ENCODE assay signal across 8 mouse cellular contexts in the genomic region with DNA sequence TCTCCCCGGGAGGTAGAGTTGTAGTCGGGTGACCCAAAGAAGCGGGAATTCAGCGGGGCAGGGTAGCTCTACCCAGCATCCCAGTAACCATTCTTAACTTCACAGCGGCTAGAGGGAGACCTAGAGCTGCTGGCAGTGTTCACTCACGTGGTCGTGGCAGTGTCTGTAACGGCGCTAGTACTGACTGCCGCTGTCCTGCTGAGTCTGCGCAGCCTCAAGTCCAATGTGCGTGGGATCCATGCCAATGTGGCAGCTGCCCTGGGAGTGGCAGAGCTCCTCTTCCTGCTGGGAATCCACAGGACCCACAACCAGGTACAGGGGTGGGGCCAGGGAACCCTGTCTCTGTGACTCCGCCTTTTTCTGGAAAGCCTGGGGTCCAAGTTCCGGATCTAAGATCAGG. TPM values are rescaled to one million over a fixed set of nuclear protein-coding genes. Genes with fewer than 3 reads are reported as not detected.
A peak's percentile ranks its signal among the peaks of the same experiment; 100 is the strongest.
DNase-seq lines count a peak whose midpoint lies in the region; ATAC-seq lines count a peak whose summit lies in the region.

No protein-coding gene starts in this region.

- 0 out of 2 replicates have a peak, but pooled peaks cover 3% of the 10 kb centered on the region for H3K27me3 ChIP-seq in midbrain, embryonic 12.5 days
- H3K27me3 ChIP-seq in midbrain, embryonic 15.5 days (replicated peaks) = no peaks in the 10 kb centered on the region
- H3K27me3 ChIP-seq in embryonic facial prominence, embryonic 13.5 days = peaks cover 20% of the 10 kb centered on the region
- H3K27me3 ChIP-seq in heart, embryonic 14.5 days (ENCODE audit: control insufficient read depth, insufficient read depth, low read length) = peaks cover 19% of the 10 kb centered on the region; the same call in 1 of the 2 replicates
- peaks cover 2% of the 10 kb centered on the region; the same call in 1 of the 2 replicates for H3K27me3 ChIP-seq in liver, embryonic 16.5 days (ENCODE audit: control insufficient read depth, insufficient read depth, low read depth, low read length)

- no peaks in the 10 kb centered on the region for H3K9me3 ChIP-seq in midbrain, embryonic 12.5 days
- no peaks in the 10 kb centered on the region for H3K9me3 ChIP-seq in midbrain, embryonic 15.5 days
- H3K9me3 ChIP-seq in embryonic facial prominence, embryonic 13.5 days = no peaks in the 10 kb centered on the region
- no peaks in the 10 kb centered on the region for H3K9me3 ChIP-seq in heart, embryonic 14.5 days (ENCODE audit: control insufficient read depth, low read length)
- no peaks in the 10 kb centered on the region for H3K9me3 ChIP-seq in liver, embryonic 16.5 days (replicated peaks; ENCODE audit: control insufficient read depth, low read length)

- H3K9ac ChIP-seq in midbrain, embryonic 12.5 days (replicated peaks) = 0 out of 2 replicates have a peak overlapping the region, but pooled peaks have one; percentile 2
- no peak overlapping the region for H3K9ac ChIP-seq in midbrain, embryonic 15.5 days
- 0 out of 2 replicates have a peak overlapping the region, but pooled peaks have one; percentile 27 for H3K9ac ChIP-seq in embryonic facial prominence, embryonic 13.5 days
- H3K9ac ChIP-seq in heart, embryonic 14.5 days (ENCODE audit: low read length) = peak overlapping the region; percentile 34
- H3K9ac ChIP-seq in liver, embryonic 16.5 days (ENCODE audit: low read depth, low read length) = no peak overlapping the region

- H3K4me1 ChIP-seq in midbrain, embryonic 12.5 days = no peaks in the 10 kb centered on the region
- H3K4me1 ChIP-seq in midbrain, embryonic 15.5 days = no peaks in the 10 kb centered on the region
- H3K4me1 ChIP-seq in embryonic facial prominence, embryonic 13.5 days = peaks cover 9% of the 10 kb centered on the region; the same call in 1 of the 2 replicates
- peaks cover 4% of the 10 kb centered on the region in 2 experiments; a peak in 1 of 4 replicates for H3K4me1 ChIP-seq in heart, embryonic 14.5 days (ENCODE audit: control insufficient read depth in 2 of 2, insufficient read depth in 2 of 2, low read length in 2 of 2)
- peaks cover 2% of the 10 kb centered on the region for H3K4me1 ChIP-seq in liver, embryonic 16.5 days (ENCODE audit: control insufficient read depth, low read depth, low read length)

- no peak overlapping the region for H3K27ac ChIP-seq in midbrain, embryonic 12.5 days (replicated peaks)
- H3K27ac ChIP-seq in midbrain, embryonic 15.5 days = no peak overlapping the region
- no peak overlapping the region for H3K27ac ChIP-seq in embryonic facial prominence, embryonic 13.5 days
- no peak overlapping the region for H3K27ac ChIP-seq in heart, embryonic 14.5 days (replicated peaks in 1 of 2; ENCODE audit: control insufficient read depth in 1 of 2, insufficient read depth in 1 of 2, low read depth in 2 of 2, low read length in 2 of 2)
- H3K27ac ChIP-seq in liver, embryonic 16.5 days (ENCODE audit: low read length) = no peak overlapping the region

- H3K4me2 ChIP-seq in midbrain, embryonic 12.5 days (replicated peaks) = no peak overlapping the region
- H3K4me2 ChIP-seq in midbrain, embryonic 15.5 days = no peak overlapping the region
- peak overlapping the region; percentile 46 for H3K4me2 ChIP-seq in embryonic facial prominence, embryonic 13.5 days
- peak overlapping the region; percentile 47 for H3K4me2 ChIP-seq in heart, embryonic 14.5 days (ENCODE audit: low read length)
- H3K4me2 ChIP-seq in liver, embryonic 16.5 days (ENCODE audit: low read depth, low read length) = 0 out of 2 replicates have a peak overlapping the region, but pooled peaks have one; percentile 24

- peak; percentile 87 for DNase-seq in kidney, postnatal 14 days
- peak; percentile 73 for DNase-seq in right cerebral cortex, postnatal 14 days
- no peak for DNase-seq in ovary, postnatal 14 days (ENCODE audit: low spot score)

- H3K4me3 ChIP-seq in midbrain, embryonic 12.5 days = no peak overlapping the region
- no peak overlapping the region for H3K4me3 ChIP-seq in midbrain, embryonic 15.5 days
- H3K4me3 ChIP-seq in embryonic facial prominence, embryonic 13.5 days = peak overlapping the region; percentile 16; the same call in 1 of the 2 replicates
- peak overlapping the region in 1 of 2 experiments; percentile 4; a peak in 1 of 4 replicates for H3K4me3 ChIP-seq in heart, embryonic 14.5 days (ENCODE audit: control insufficient read depth in 1 of 2, insufficient read depth in 1 of 2, low read depth in 1 of 2, low read length in 2 of 2)
- no peak overlapping the region for H3K4me3 ChIP-seq in liver, embryonic 16.5 days (ENCODE audit: low read depth, low read length)

- no peak for ATAC-seq in midbrain, embryonic 12.5 days (ENCODE audit: low FRiP score, low read depth)
- ATAC-seq in midbrain, embryonic 15.5 days (replicated peaks) = no peak; the same call in 1 of the 2 replicates
- ATAC-seq in embryonic facial prominence, embryonic 13.5 days (ENCODE audit: insufficient number of reproducible peaks, insufficient read depth, low FRiP score, low TSS enrichment, low read depth) = no peak
- 0 out of 2 replicates have a peak, but pooled peaks have one; percentile 8 for ATAC-seq in heart, embryonic 14.5 days (ENCODE audit: insufficient number of reproducible peaks, insufficient read depth, low FRiP score, low read depth)
- ATAC-seq in liver, embryonic 16.5 days (ENCODE audit: low read depth) = peak; percentile 48

- 19% methylated on average over 14 of the region's 14 CpGs for WGBS in midbrain, embryonic 12.5 days
- WGBS in midbrain, embryonic 15.5 days = 25% methylated on average over 14 of the region's 14 CpGs
- 17% methylated on average over 14 of the region's 14 CpGs for whole genome bisulfite sequencing in embryonic facial prominence, embryonic 13.5 days
- WGBS in heart, embryonic 14.5 days = 12% methylated on average over 14 of the region's 14 CpGs
- 12% methylated on average over 14 of the region's 14 CpGs for WGBS in liver, embryonic 16.5 days (ENCODE audit: insufficient replicate concordance)

- H3K36me3 ChIP-seq in midbrain, embryonic 12.5 days = peaks cover 96% of the 10 kb centered on the region
- peaks cover 80% of the 10 kb centered on the region for H3K36me3 ChIP-seq in midbrain, embryonic 15.5 days (replicated peaks)
- no peaks in the 10 kb centered on the region for H3K36me3 ChIP-seq in embryonic facial prominence, embryonic 13.5 days
- H3K36me3 ChIP-seq in heart, embryonic 14.5 days (ENCODE audit: control insufficient read depth, insufficient read depth, low read length) = no peaks in the 10 kb centered on the region
- H3K36me3 ChIP-seq in liver, embryonic 16.5 days (ENCODE audit: control insufficient read depth, insufficient read depth) = no peaks in the 10 kb centered on the region

RNA-seq across cellular contexts. Expression of gene Slc26a6, which starts 10.1 kb away (rescaled TPM):
- 10.2 and 10.5 TPM in 2 replicates for polyA plus RNA-seq in midbrain, embryonic 12.5 days (2016; fragmentation: Nextera tagmentation; extraction: Ambion mirVana)
- polyA plus RNA-seq in midbrain, embryonic 15.5 days (2015; fragmentation: Nextera tagmentation; extraction: Ambion mirVana) = 16.7 and 17.8 TPM in 2 replicates
- polyA plus RNA-seq in embryonic facial prominence, embryonic 13.5 days (2015; fragmentation: Nextera tagmentation; extraction: Ambion mirVana) = 20.4 and 22.7 TPM in 2 replicates
- 7.6 and 8.7 TPM in 2 replicates for polyA plus RNA-seq in heart, embryonic 14.5 days (2014; fragmentation: Nextera tagmentation; extraction: Ambion mirVana)
- 4.8 and 4.9 TPM in 2 replicates for polyA plus RNA-seq in liver, embryonic 16.5 days (2015; fragmentation: Nextera tagmentation; extraction: Ambion mirVana)

RNA-seq across cellular contexts. Expression of gene Celsr3, which starts 16.9 kb away (rescaled TPM):
- 13.8 and 14.4 TPM in 2 replicates for polyA plus RNA-seq in midbrain, embryonic 12.5 days (2016; fragmentation: Nextera tagmentation; extraction: Ambion mirVana)
- polyA plus RNA-seq in midbrain, embryonic 15.5 days (2015; fragmentation: Nextera tagmentation; extraction: Ambion mirVana) = 19.6 and 21.3 TPM in 2 replicates
- polyA plus RNA-seq in embryonic facial prominence, embryonic 13.5 days (2015; fragmentation: Nextera tagmentation; extraction: Ambion mirVana) = 0.51 and 0.56 TPM in 2 replicates
- 0.01 and 0.12 TPM in 2 replicates for polyA plus RNA-seq in heart, embryonic 14.5 days (2014; fragmentation: Nextera tagmentation; extraction: Ambion mirVana)
- 0.16 and 0.22 TPM in 2 replicates for polyA plus RNA-seq in liver, embryonic 16.5 days (2015; fragmentation: Nextera tagmentation; extraction: Ambion mirVana)

RNA-seq across cellular contexts. Expression of gene Nckipsd, which starts 34.8 kb away (rescaled TPM):
- polyA plus RNA-seq in midbrain, embryonic 12.5 days (2016; fragmentation: Nextera tagmentation; extraction: Ambion mirVana) = 17.0 and 20.1 TPM in 2 replicates
- 34.9 and 38.1 TPM in 2 replicates for polyA plus RNA-seq in midbrain, embryonic 15.5 days (2015; fragmentation: Nextera tagmentation; extraction: Ambion mirVana)
- polyA plus RNA-seq in embryonic facial prominence, embryonic 13.5 days (2015; fragmentation: Nextera tagmentation; extraction: Ambion mirVana) = 19.0 and 21.5 TPM in 2 replicates
- polyA plus RNA-seq in heart, embryonic 14.5 days (2014; fragmentation: Nextera tagmentation; extraction: Ambion mirVana) = 8.5 and 10.5 TPM in 2 replicates
- 3.5 and 3.6 TPM in 2 replicates for polyA plus RNA-seq in liver, embryonic 16.5 days (2015; fragmentation: Nextera tagmentation; extraction: Ambion mirVana)

RNA-seq across cellular contexts. Expression of gene Ip6k2, which starts 59.4 kb away (rescaled TPM):
- polyA plus RNA-seq in midbrain, embryonic 12.5 days (2016; fragmentation: Nextera tagmentation; extraction: Ambion mirVana) = 137 and 141 TPM in 2 replicates
- polyA plus RNA-seq in midbrain, embryonic 15.5 days (2015; fragmentation: Nextera tagmentation; extraction: Ambion mirVana) = 230 and 239 TPM in 2 replicates
- 127 and 144 TPM in 2 replicates for polyA plus RNA-seq in embryonic facial prominence, embryonic 13.5 days (2015; fragmentation: Nextera tagmentation; extraction: Ambion mirVana)
- 45.0 and 45.6 TPM in 2 replicates for polyA plus RNA-seq in heart, embryonic 14.5 days (2014; fragmentation: Nextera tagmentation; extraction: Ambion mirVana)
- polyA plus RNA-seq in liver, embryonic 16.5 days (2015; fragmentation: Nextera tagmentation; extraction: Ambion mirVana) = 12.4 and 13.6 TPM in 2 replicates

Comparison
In these comparisons a context has a peak if more than half of its experiments do, and no peak if none do; other contexts are left out.
1. H3K9ac ChIP-seq: peak in midbrain, embryonic 12.5 days (single experiment), embryonic facial prominence, embryonic 13.5 days (single experiment) and heart, embryonic 14.5 days (single experiment); none in midbrain, embryonic 15.5 days (single experiment) and liver, embryonic 16.5 days (single experiment).
2. ATAC-seq: peak in heart, embryonic 14.5 days (single experiment) and liver, embryonic 16.5 days (single experiment); none in midbrain, embryonic 12.5 days (single experiment), midbrain, embryonic 15.5 days (single experiment) and embryonic facial prominence, embryonic 13.5 days (single experiment).
3. H3K4me2 ChIP-seq: peak in embryonic facial prominence, embryonic 13.5 days (single experiment), heart, embryonic 14.5 days (single experiment) and liver, embryonic 16.5 days (single experiment); none in midbrain, embryonic 12.5 days (single experiment) and midbrain, embryonic 15.5 days (single experiment).